Mouse (Mus musculus): Measurements from ENCODE around the gene Nkx1-2. TPM values are rescaled to one million over a fixed set of nuclear protein-coding genes. Genes with fewer than 3 reads are reported as not detected.

The Nkx1-2 gene
- polyA plus RNA-seq, 1 experiment from 2014 or later, result 0.26 TPM

- POLR2A ChIA-PET, result no interaction called here
- ATAC-seq (no peak), DNase-seq (ENCODE audit: low read depth, low spot score) (no peak)
- no peaks in the 10 kb centered on the region for H3K27me3 ChIP-seq
- CTCF ChIA-PET, result no interaction called here
- no peak for TF ChIP-seq CTCF (IDR thresholded peaks at IDR 0.05)
- in situ Hi-C loops (cut with MboI; ENCODE audit: low pct_unique_long_range_greater_than_20kb), result no loop called here
Measured at GRCm38 (mm10) chr7:132604720-132605119, 5.3 kb upstream of the Nkx1-2 start.

- POLR2A ChIA-PET, result interaction anchor here (0.8 kb wide), 1 partner anchor 124 kb away, joined by 7 read pairs; no protein-coding TSS in a partner anchor
- CTCF ChIA-PET, result no interaction called here
- DNase-seq (ENCODE audit: low read depth, low spot score) (no peak), ATAC-seq (no peak)
- in situ Hi-C loops (cut with MboI; ENCODE audit: low pct_unique_long_range_greater_than_20kb), result no loop called here
- no peaks in the 10 kb centered on the region for H3K27me3 ChIP-seq
- TF ChIP-seq CTCF (IDR thresholded peaks at IDR 0.05), result no peak
Measured at GRCm38 (mm10) chr7:132600926-132601325, 1.5 kb upstream of the Nkx1-2 start.

GRCm38 (mm10) chr7:132600026-132600425, 589 bp upstream of the Nkx1-2 start:
- no peak for TF ChIP-seq CTCF (IDR thresholded peaks at IDR 0.05)
- DNase-seq (ENCODE audit: low read depth, low spot score) (no peak), ATAC-seq (peak; percentile 42)
- in situ Hi-C loops (cut with MboI; ENCODE audit: low pct_unique_long_range_greater_than_20kb), result no loop called here
- no peaks in the 10 kb centered on the region for H3K27me3 ChIP-seq
- CTCF ChIA-PET, result no interaction called here
- POLR2A ChIA-PET, result no interaction called here

GRCm38 (mm10) chr7:132597251-132598041, 2.0 kb downstream of the Nkx1-2 start:
- ChIA-PET POLR2A (no interaction called here), CTCF (no interaction called here)
- ATAC-seq (no peak), DNase-seq (ENCODE audit: low read depth, low spot score) (no peak)
- H3K27me3 ChIP-seq, result no peaks in the 10 kb centered on the region
- TF ChIP-seq CTCF (IDR thresholded peaks at IDR 0.05), result no peak
- in situ Hi-C loops (cut with MboI; ENCODE audit: low pct_unique_long_range_greater_than_20kb), result no loop called here

GRCm38 (mm10) chr7:132596557-132597250, 2.7 kb downstream of the Nkx1-2 start:
- ATAC-seq, result no peak
- TF ChIP-seq CTCF (IDR thresholded peaks at IDR 0.05), result no peak
- in situ Hi-C loops (cut with MboI; ENCODE audit: low pct_unique_long_range_greater_than_20kb), result no loop called here
- DNase-seq (ENCODE audit: low read depth, low spot score), result no peak
- no peaks in the 10 kb centered on the region for H3K27me3 ChIP-seq
- POLR2A ChIA-PET, result interaction anchor here (0.7 kb wide), 1 partner anchor 1258 kb away, joined by 3 read pairs; no protein-coding TSS in a partner anchor
- CTCF ChIA-PET, result no interaction called here

- ChIA-PET POLR2A (no interaction called here), CTCF (no interaction called here)
- in situ Hi-C loops (cut with MboI; ENCODE audit: low pct_unique_long_range_greater_than_20kb), result no loop called here
- TF ChIP-seq CTCF (IDR thresholded peaks at IDR 0.05), result no peak
- no peaks in the 10 kb centered on the region for H3K27me3 ChIP-seq
- DNase-seq (ENCODE audit: low read depth, low spot score) (no peak), ATAC-seq (no peak)
Measured at GRCm38 (mm10) chr7:132595787-132596186, 3.6 kb downstream of the Nkx1-2 start.

- H3K27me3 ChIP-seq, result no peaks in the 10 kb centered on the region
- POLR2A ChIA-PET, result no interaction called here
Measured at GRCm38 (mm10) chr7:132594325-132594724, 5.1 kb downstream of the Nkx1-2 start.

GRCm38 (mm10) chr7:132593762-132594161, 5.7 kb downstream of the Nkx1-2 start:
- no peak for DNase-seq (ENCODE audit: low read depth, low spot score)
- in situ Hi-C loops (cut with MboI; ENCODE audit: low pct_unique_long_range_greater_than_20kb), result no loop called here
- no peaks in the 10 kb centered on the region for H3K27me3 ChIP-seq
- no peak for TF ChIP-seq CTCF (IDR thresholded peaks at IDR 0.05)
- no peak for ATAC-seq
- POLR2A ChIA-PET, result no interaction called here
- CTCF ChIA-PET, result no interaction called here

More at GRCm38 (mm10) chr7:132594325-132594724, 5.1 kb downstream of the Nkx1-2 start:
- DNase-seq (ENCODE audit: low read depth, low spot score) (no peak), ATAC-seq (no peak)
- TF ChIP-seq CTCF (IDR thresholded peaks at IDR 0.05), result no peak
- CTCF ChIA-PET, result no interaction called here
- in situ Hi-C loops (cut with MboI; ENCODE audit: low pct_unique_long_range_greater_than_20kb), result no loop called here

- ChIA-PET POLR2A (no interaction called here), CTCF (no interaction called here)
- no peak for TF ChIP-seq CTCF (IDR thresholded peaks at IDR 0.05)
- in situ Hi-C loops (cut with MboI; ENCODE audit: low pct_unique_long_range_greater_than_20kb), result no loop called here
- no peaks in the 10 kb centered on the region for H3K27me3 ChIP-seq
- ATAC-seq (no peak), DNase-seq (ENCODE audit: low read depth, low spot score) (no peak)
Measured at GRCm38 (mm10) chr7:132589610-132590009, 9.8 kb downstream of the Nkx1-2 start.

GRCm38 (mm10) chr7:132587167-132587566, 12.3 kb downstream of the Nkx1-2 start:
- DNase-seq (ENCODE audit: low read depth, low spot score) (no peak), ATAC-seq (no peak)
- in situ Hi-C loops (cut with MboI; ENCODE audit: low pct_unique_long_range_greater_than_20kb), result no loop called here
- POLR2A ChIA-PET, result no interaction called here
- no peak for TF ChIP-seq CTCF (IDR thresholded peaks at IDR 0.05)
- CTCF ChIA-PET, result interaction anchor here (1.4 kb wide), 1 partner anchor 52 kb away, joined by 3 read pairs; no protein-coding TSS in a partner anchor
- peaks cover under 1% of the 10 kb centered on the region for H3K27me3 ChIP-seq

- ChIA-PET POLR2A (no interaction called here), CTCF (no interaction called here)
- no peak for DNase-seq (ENCODE audit: low read depth, low spot score)
- no peak for ATAC-seq
- TF ChIP-seq CTCF (IDR thresholded peaks at IDR 0.05), result no peak
- in situ Hi-C loops (cut with MboI; ENCODE audit: low pct_unique_long_range_greater_than_20kb), result no loop called here
- peaks cover 3% of the 10 kb centered on the region for H3K27me3 ChIP-seq
Measured at GRCm38 (mm10) chr7:132585695-132586491, 13.5 kb downstream of the Nkx1-2 start.
